Mouse (Mus musculus) spleen, postnatal 10 days (tissue): ENCODE data around the gene Ctsz.

Experiments
- DNase-seq, 2 experiments: peaks; one replicate each; pipeline ENCODE4 v3.0.0; 2021 to 2022; ENCODE audit warnings: low spot score in 2 of 2

The Ctsz gene

DNA sequence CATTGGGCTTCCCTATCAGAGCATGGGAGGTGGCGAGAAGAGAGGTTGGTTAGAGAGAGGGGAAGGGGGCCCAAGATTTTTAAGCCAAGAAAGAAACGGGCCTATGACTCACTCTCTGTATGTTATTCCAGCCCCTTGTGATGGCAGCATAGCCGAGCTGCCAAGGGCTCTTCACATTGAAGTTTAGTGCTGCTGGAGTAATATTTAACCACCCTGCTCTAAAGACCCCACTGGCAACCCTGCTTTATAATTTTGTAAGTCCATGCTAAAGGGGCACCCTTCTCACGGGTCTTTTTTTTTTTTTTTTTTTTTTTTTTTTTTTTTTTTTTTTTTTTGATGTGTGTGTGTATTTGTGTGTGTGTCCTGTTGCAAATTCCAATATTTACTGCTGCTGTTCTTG is 3.1 kb upstream of the Ctsz start:
- no peak for DNase-seq

DNA sequence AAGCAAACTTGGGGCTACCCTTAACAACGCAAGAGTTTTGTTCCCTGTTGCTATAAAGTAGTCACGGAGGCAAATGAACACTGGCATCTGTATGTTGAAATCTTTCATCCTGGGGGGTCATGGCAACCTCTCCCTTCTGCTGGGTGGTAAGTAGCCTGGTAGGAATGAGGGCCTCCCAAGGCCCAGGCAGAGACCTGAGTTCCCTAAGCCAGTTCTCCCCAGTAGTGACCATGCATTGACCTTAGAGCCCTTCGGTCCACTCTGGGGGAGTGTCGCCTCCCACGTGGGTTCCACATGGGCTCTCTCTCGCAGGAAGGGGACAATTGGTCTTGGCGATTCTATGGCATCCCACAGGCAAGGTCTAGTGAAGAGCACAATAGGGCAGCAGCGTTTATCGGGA is 1.1 kb upstream of the Ctsz start:
- no peak for DNase-seq

DNA sequence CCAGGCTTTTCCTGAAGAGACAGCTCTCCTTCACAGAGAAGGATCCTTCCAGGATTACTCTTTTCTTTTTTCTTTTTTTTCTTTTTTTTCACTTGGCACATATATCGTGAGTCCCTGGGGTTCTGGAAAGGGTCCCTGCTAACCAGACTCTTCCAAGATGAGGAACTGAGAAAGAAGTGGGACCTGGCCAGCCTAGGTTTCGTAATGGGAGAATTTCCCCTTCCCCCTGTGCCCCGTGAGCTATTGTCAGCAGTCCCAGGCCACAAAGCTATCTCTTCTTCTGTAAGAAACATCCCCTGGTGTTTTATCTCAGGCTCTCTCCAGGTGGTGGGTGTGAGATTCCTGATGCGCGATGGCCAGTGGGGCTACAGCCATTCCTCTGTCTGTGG is 605 bp upstream of the Ctsz start:
- no peak for DNase-seq

DNA sequence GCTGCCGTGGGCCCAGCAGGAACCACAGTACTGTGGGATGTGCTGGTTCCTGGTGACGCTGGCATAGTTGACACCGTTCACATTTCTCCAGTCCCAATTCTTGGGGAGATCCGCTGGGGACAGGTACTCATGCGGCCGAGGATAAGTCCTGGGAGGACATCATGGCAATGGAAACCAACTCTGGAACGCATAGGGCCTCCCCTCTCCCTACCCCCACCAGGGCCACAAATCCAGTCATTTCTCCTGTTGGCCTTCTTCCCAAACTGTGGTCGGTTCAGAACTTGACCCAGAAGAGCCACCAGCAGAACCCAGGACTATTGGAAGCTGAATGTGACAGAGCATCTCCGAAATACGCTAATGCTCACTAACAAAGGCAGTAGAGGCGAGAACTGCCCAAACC is 658 bp downstream of the Ctsz start:
- DNase-seq, result no peak

DNA sequence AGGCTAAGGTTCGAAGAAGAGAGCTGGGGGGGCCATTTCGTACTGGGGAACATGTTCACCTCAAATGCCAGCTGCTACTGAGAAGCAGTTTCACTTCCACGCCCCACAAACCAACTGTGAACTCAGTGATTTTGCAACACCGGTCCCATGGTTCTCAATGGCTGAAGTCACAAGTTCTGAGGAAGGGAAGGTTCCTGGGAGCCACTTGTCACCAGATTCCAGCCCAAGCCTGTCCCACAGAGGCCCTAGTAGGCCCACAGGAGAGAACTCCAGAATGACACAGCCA is 1.2 kb downstream of the Ctsz start:
- peak in 1 of 2 experiments; percentile 72 for DNase-seq

DNA sequence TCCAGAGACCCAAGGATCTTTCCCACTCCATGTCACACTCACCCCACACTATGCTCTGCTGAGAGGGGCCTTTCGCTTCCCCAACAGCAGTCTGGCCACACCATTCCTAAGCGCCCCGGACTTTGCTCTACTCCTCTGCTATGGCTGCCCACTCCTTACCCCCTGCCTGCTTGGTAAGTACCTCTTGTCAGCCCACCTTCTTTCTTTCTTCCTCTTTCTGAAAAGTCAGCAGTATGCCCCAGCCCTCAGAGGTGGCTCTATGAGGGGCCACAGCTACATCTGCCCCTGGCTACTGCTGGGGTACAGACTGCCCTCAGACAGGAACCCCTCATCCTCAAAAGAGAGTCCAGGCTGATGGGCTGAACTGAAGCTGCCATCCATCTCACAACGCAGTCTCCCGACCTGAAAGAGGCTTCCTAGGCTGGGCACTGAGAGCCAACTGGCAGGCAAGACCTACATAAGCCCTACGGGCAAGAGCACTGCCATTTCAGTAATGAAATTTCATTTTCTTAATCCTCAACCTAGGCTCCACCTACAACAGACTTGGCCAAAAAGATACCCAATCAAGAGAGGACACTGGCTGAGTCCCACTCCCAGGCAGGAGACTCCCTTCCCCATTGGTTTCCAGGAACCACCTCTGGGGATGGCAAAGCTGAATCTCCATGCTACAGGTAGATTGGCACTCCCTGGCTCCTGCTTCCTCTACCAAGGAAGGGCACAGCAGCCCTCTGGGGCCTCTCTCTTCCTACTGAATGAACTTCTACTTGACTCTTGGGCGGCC is 1.7 kb downstream of the Ctsz start:
- peak in 1 of 2 experiments; percentile 33 for DNase-seq

DNA sequence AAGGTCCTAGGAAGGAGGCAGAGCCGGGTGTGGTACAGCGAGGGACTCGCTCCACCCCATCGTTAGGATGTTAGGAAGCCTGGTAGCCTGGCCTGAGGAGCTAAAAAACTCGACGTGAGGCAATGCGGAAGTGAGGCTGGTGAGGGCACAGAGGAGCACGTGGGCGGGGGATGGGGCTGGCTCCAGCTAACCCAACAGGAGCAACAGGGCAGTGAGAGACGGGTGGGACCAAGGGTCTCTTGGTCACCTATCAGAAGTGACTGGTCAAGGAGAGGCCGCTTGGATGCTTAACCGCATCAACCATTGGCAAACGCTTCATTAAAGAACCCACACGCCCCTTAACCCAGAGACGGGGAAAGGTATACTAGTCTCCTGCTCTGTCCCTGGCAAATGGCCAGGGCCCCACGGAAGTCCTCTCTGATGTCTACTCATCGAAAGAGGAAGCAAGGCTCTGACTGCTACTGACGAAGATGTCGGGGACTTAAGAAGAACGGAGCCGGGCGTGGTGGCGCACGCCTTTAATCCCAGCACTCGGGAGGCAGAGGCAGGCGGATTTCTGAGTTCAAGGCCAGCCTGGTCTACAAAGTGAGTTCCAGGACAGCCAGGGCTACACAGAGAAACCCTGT is 2.6 kb downstream of the Ctsz start:
- peak in 1 of 2 experiments; percentile 65 for DNase-seq

DNA sequence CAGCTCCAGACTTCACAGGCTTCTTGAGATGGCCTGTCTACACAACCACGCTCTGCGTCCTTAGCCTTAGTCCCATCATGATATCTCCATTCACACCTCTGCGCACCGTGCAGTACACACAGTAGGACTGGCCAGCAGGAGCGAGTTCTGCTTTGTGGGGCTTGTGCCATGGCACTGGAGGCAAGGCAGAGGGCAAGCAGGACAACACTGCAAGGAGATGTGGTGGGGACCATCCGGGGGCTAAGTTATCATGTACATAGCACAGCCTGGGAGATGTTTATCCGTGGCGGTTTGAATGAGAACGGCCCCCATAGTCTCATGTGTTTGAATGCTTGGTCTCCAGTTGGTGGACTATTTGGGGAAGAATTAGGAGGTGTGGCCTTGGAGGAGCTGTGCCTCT is 3.9 kb downstream of the Ctsz start:
- DNase-seq, result no peak

DNA sequence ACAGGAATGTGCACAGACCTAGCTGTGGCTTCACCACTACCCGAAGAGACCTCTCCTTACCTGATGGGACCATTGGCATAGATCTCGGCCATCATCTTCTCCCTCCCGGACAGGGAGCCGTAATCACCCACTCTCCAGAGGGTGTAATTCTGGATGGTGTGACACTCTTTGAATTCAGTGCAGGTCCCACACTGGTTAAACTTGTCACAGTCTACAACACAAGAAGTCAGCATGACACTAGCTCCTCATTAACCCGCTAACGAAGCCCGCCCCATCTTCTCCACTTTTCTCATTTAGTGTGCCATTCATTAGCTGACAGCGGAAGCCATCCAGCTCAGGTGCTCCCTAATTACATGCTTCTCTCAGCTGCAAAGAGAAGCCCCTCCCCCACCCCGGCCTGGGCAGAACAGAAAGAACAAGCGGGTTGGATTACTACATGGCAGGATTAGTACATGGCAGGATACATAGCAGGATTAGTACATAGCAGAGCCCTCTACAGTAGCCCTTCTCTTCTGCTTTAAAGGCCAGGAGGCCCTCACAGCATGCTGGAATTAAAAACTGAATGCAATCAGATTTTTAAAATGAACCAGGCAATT is 9.7 kb downstream of the Ctsz start:
- no peak for DNase-seq

DNA sequence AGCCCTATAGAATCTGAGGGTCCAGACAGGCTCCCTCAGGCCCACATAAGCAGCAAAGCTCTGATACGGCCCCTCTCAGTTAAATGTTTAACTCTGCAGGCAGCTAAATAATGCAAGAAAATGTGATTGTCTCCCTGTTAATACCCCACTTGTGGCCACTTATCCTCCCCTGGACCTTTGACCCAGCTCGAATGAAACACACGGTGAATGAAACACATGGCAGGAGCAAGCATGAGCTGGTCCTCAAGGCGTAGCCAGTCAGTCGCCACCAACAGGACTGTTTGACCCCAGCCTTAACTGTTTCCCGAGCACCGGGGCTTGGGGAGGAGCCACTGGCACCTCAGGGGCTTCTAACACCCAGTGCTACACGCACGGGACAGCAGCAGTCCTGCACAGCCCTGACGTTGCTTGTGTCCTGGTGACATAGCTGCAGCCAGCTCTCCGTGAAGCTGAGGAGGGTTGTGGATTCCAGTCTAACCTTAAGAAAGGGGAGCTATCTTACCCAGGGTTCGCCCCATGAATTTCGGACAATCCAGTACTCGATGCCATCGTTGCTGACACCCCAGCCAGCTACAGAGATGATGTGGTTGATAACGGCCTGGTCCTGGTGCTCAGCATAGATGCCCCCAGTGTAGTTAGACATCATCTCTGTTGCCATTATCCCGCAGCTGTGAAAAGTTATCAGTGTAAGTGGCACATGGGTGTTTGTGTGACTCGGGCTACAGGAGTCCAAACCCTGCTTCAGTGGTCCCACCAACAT is 10.6 kb downstream of the Ctsz start:
- DNase-seq, result no peak

DNA sequence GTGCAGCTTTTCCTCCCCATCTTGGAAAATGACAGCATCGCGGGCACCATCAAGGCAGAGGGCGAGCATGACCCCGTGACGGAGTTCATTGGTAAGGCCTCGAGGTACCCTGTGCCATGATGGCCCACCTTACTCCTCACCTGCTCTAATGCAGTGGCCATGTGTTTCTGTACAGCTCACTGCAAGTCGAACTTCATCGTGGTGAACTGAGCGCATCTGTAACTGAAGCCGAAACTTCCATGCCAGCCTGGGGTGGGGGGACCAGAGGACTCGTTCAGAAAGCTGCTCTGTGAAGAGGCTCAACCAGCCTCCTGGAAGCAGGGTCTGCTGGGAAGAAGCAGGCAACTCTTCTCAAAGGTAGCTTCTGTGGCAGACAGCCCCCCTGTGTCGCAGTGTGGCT is 12.0 kb downstream of the Ctsz start:
- DNase-seq, result no peak

DNA sequence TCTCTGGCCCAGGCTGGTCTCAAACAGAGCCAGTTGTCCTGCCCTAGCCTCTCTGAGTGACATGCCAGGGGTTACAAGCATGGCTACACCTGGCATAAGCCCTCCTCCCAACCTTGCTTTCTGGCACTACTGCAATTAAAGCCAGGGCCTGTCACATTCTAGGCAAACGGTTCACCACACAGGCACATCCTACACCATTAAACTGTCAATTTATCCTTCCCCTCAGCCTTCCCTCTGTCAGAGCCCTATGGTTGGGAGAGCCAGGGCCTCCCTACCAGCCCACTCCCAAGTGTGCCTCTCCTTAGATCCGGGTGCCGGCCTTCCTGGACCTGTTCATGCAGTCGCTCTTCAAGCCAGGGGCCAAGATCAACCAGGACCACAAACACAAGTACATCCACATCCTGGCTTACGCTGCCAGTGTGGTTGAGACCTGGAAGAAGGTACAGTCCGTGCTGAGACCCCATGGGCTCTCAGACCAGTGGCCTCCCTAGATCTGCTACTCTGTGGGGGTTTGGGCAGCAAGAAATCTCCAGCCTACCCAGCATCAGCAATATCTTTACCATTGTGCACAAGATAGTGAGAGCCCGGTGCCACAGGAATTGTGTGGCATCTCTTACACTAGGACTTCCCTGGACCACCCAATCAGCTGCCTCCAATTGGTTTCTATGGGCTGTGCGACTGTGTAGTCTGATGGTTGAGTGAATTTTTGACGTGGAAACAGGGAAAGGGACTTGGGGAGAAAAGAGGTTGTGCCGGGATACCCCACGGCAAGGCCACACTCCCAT is 14.3 kb downstream of the Ctsz start:
- no peak for DNase-seq

DNA sequence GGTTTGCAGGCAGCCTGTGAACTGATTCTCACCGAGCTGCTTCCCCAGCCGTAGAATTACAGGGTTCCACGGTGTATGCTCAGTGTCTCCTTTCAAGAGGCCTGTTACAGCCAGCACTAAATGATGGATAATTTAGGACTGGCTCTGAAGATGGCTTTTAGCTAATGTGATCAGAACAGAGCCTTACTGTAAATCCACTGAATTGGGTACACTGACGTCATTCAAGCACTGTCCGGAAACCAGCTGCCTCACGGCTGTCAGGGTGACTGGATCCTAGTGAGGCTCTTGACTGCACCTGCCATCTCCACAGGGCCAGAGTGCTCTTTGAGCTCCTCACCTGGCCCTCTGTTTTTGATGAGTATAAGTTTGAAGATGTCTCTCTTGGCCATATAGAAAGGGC is 17.7 kb downstream of the Ctsz start:
- DNase-seq, result no peak

DNA sequence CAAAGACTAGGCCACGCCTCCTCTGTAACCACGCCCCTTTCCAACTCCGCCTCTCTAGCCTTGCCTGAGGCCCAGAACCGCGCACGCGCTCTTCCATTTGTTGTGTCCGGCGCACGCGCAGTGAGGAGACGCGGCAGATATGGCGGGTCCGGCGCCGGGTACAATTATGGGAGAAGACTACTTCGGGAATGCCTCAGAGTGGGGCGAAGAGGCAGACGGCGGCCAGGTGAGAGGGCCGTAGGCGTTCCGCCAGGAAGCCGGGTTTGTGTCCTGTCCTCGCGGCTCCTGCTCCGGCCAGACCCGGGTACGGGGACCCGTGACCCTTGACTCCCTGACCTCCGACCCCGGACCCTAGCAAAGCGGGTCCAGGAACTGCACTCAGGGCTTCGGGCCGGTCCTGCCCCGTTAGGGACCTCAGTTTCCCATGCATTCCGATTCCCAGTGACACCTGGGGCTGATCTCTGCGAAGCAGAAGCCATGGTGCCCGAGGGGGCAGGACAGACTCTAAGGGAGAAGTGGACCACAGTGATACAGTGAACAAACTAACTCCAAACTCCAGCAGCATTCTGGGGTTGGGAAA is 23.0 kb downstream of the Ctsz start, which contains the start of gene Nelfcd:
Nelfcd (plus strand) TSS at position 74 of the 580 bp plus-strand sequence.
- peak; percentile 94 to 98 for DNase-seq

DNA sequence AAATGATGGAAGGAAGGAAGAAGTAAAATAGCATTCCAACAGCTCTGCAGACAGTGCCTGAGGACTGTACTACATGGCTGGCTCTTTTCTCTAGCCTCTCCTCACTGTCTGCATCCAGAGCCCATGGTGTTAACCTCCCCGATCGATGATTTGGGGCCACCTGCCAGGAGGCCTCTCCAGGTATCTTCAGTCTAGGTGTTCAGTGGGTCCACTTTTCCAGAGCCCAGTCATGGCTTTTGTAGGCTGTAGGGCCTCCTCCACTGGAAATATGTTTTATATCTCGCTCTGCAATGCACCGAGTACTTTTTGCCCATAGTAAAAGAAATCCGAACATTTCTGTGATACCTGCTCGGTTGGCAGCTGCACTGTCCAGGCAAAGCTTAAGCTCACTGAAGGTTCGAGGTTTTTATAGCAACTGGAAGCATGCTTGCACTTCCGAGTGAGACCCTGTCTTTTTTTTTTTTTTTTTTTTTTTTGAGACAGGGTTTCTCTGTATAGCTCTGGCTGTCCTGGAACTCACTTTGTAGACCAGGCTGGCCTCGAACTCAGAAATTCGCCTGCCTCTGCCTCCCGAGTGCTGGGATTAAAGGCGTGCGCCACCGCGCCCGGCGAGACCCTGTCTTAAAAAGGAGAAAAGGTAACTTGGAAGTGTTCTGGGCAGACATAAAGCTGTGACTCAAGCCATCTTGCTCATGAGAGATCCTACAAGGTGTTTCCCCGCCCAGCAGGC is 23.7 kb downstream of the Ctsz start:
- DNase-seq, result no peak

DNA sequence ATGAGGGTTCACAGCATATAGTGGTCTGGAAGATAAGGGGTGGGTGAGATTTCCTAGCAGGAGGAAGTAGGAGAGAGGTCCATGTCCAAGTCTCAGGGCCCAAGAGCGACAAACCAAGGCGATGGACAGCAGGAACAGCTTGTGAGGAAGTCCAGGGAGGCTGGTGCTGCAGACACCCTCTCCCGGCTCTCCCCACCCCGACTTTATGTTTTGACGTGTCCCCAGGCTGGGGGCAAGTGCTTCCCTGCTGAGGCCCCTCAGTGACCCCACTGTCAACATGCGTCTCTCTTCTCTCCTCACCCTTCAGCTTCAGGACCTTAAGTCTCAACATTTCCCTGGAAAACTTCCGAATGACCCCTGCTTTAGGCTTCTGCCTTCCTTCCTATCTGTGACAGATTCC is 25.7 kb downstream of the Ctsz start:
- DNase-seq, result no peak

DNA sequence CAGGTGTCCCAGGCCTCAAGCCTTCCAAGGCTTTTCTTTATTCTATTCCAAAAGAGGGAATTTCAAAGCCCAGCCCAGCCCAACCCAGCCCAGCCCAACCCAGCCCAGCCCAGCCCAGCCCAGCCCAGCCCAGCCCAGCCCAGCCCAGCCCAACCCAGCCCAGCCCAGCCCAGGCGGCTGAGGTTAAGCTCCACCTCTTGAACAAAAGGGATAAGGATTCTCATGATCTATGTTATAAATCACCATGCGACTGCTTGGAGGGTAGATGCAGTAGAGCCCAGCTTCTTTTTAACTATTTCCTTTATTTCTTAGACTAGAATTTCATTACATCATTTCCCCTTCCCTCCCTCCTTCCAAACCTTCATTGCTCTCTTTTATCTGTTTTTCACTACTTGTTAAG is 28.6 kb downstream of the Ctsz start:
- DNase-seq, result no peak

DNA sequence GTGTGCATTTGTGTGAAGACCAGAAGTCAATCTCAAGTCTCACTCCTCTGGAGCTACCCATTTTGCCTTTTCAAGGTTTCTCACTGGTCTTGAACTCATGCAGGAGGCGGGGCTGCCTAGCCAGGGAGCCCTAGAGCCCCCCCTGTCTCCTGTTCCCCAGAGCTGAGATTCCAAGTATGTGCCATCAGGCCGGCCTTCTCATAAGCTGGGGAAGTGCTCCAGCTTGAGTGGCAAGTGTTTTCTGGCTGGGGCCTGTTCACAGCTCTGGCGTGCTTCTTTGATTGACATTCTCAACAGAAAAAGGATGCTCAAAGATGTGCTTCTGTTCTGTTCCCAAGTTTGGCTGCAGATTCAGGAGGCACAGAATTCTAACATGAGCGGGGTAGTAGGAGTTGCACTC is 38.4 kb downstream of the Ctsz start:
- no peak for DNase-seq

DNA sequence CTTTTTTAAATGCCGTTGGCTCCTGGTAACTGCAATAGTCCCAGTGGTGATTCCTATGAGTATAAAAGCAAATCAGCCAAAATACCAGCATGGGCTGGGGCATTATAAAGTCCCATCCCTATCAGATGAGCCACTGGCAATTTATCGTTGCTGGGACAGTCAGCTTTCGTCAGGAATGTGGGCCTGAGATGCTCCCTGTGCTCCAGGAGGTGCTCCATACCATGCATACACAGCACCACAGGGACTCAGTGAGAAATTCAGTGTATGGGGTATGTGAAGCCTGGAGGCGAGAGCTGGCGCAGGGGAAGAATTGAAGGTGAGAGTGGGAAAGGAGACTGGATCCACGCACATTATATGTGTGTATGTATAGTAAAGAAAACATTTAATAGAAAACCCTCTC is 41.0 kb downstream of the Ctsz start:
- DNase-seq, result no peak

DNA sequence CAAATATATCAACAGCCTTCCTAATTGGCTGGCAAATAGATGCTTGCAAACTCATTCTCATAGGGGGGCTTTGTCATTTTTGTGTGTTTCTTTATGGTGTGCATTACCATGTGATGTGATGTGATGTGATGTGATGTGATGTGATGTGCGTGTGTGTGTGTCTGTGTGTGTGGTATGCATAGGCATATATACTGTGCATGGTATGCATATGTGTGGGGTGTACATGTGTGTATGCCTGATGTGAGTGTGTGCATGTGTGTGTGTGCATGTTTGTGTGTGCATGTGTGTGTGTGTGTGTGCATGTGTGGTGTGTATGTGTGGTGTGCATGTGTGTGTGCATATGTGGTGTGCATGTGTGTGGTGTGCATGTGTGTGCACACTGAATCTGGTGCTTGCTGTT is 41.8 kb downstream of the Ctsz start:
- no peak for DNase-seq

DNA sequence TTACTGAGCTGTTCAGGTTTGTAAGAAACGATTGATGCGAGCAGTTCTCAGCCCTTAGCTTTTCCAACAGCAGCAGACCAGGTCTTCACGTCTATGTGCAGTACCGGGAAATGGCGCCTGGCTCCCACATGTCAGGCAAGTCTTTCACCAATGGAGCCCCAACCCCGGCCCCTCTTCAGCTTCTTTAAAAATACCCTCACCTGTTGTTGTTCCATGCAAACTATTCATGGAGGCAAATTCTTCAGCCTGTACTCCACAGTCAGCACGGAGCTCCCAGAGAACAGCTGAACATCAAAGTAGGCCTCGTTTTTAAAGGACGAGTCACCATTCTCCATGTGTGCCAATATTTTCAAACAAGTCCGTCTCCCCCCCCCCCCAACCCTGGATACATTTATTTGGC is 42.2 kb downstream of the Ctsz start:
- no peak for DNase-seq
